Mouse (Mus musculus) effector memory CD4-positive, alpha-beta T cell, adult 5 months (primary cell): ENCODE results near the gene Olfr171. TPM values are rescaled to one million over a fixed set of nuclear protein-coding genes. Genes with fewer than 3 reads are reported as not detected.

Source experiments
- polyA plus RNA-seq: library from polyadenylated mRNA; unstranded; fragments of 100-300 nt; shearing (Covaris generic); gene quantifications from one replicate; pipeline ENCODE4 v1.2.1, GENCODE M21; 2017

Olfr171 gene
- not detected for polyA plus RNA-seq

DNA sequence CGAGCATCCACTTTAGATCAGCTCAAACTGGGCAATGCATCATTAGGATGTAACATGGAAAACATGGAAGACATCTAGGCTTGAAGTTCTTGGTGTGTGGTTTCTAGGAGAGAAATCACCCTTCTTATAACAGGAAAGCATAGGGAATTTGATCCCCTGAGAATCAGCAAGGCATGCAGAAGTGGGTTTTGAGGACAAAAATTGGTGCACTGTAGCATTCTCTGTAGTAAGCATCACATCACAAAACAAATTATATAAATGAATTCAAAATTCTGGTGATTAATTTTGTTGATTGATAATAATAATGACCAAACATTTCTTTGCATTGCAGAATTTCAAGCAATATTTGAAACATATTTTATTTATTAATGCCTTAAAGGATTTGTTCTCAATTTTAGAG lies at the start of gene Olfr171:
Gene Olfr171 (minus strand): TSS at position 101 of the 400 bp plus-strand sequence.

DNA sequence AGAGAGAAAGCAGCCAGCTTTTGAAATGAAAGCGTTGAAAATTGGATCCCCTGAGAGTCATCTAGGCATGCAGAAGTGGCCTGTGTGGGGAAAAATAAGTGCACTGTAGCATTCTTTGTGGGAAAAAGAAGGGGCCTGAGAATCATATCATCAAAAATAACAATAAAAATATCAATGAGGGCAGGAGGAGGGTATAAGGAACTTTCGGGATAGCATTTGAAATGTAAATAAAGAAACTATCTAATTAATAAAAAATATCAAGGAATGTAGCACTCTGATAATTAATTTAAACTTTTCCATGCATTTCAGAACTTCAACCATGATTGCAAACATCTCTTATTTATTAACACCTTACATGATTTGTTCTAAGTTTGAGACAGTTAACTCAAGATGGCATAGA lies 17.9 kb downstream of the Olfr171 start, which contains the start of gene Olfr170:
Gene Olfr170 (minus strand): TSS at position 101 of the 400 bp plus-strand sequence.

Other genes with a start within 250 kb of the Olfr171 start
- gene Olfr165, start 206.8 kb downstream of the Olfr171 start, polyA plus RNA-seq: not detected
- gene Olfr166, start 146.2 kb downstream of the Olfr171 start, polyA plus RNA-seq: not detected
- gene Olfr167, start 107.7 kb downstream of the Olfr171 start, polyA plus RNA-seq: 0.14 TPM
- not detected for gene Olfr168, start 94.4 kb downstream of the Olfr171 start, polyA plus RNA-seq
- not detected for gene Olfr169, start 58.1 kb downstream of the Olfr171 start, polyA plus RNA-seq
- not detected for gene Olfr170, start 18.0 kb downstream of the Olfr171 start, polyA plus RNA-seq
- not detected for gene Lamp3, start 76.5 kb upstream of the Olfr171 start, polyA plus RNA-seq
- 16.1 TPM for gene B3gnt5, start 130.3 kb upstream of the Olfr171 start, polyA plus RNA-seq